Mouse (Mus musculus) thymus, adult 2 months (tissue): ENCODE results near the gene Gm49721. TPM values are rescaled to one million over a fixed set of nuclear protein-coding genes. Genes with fewer than 3 reads are reported as not detected.
"Not testable (repeated sequence)": the region's sequence is repeated elsewhere in the genome, so short reads cannot be mapped to it uniquely, and the experiment has no call there.

Experiments used
- DNase-seq: peaks from one replicate; pipeline ENCODE4 v3.0.0; 2021
- H3K27ac ChIP-seq: fragments of 200-500 bp; 2 replicates; pipeline ENCODE4 v1.5.1; 2012; ENCODE audit warnings: low read length, control low read depth; ENCODE audit not compliant: control insufficient read depth, insufficient read depth
- H3K27me3 ChIP-seq: fragments of 200-500 bp; 2 replicates; pipeline ENCODE4 v1.6.1; 2012; ENCODE audit warnings: mild to moderate bottlenecking, low read length, moderate library complexity, mixed read lengths; ENCODE audit not compliant: control insufficient read depth, insufficient read depth
- H3K36me3 ChIP-seq: fragments of 200-500 bp; 2 replicates; pipeline ENCODE4 v1.6.1; 2012; ENCODE audit warnings: mild to moderate bottlenecking, low read length, moderate library complexity; ENCODE audit not compliant: control insufficient read depth, insufficient read depth
- H3K4me1 ChIP-seq: fragments of 200-500 bp; replicated peaks from 2 replicates; pipeline ENCODE4 v1.6.1; 2012; ENCODE audit warnings: low read length; ENCODE audit not compliant: control insufficient read depth, insufficient read depth
- H3K4me3 ChIP-seq: fragments of 200-500 bp; 2 replicates; pipeline ENCODE4 v1.5.1; 2012; ENCODE audit warnings: mild to moderate bottlenecking, low read length, control low read depth, moderate library complexity; ENCODE audit not compliant: control insufficient read depth, insufficient read depth
- WGBS: fragments of 180-500 bp; shearing (Covaris S2); methylation state at CpG from one replicate; pipeline ENCODE4 v1.1.7; 2018; 5-methylcytosine and 5-hydroxymethylcytosine counted together
- polyA plus RNA-seq: library from polyadenylated mRNA; depleted of rRNA; stranded (reverse); fragments of >200 nt; gene quantifications from 2 replicates; pipeline ENCODE4 v1.2.3, GENCODE M21; 2012; rRNA removed

The Gm49721 gene
- polyA plus RNA-seq, 1 experiment = 9.8 TPM

- WGBS = no CpG with 5 or more reads among the region's 5 CpGs
- H3K27ac ChIP-seq, H3K4me3 ChIP-seq, H3K27me3 ChIP-seq, H3K4me1 ChIP-seq, DNase-seq, H3K36me3 ChIP-seq: not testable (repeated sequence)
Observed at GRCm38 (mm10) chr17:7084523-7084922, 105.8 kb downstream of the Gm49721 start.

GRCm38 (mm10) chr17:7085469-7086168, 106.9 kb downstream of the Gm49721 start:
- not testable (repeated sequence) for H3K36me3 ChIP-seq, H3K27me3 ChIP-seq, H3K27ac ChIP-seq, H3K4me1 ChIP-seq, DNase-seq, H3K4me3 ChIP-seq
- WGBS = no CpG with 5 or more reads among the region's 12 CpGs

GRCm38 (mm10) chr17:7086836-7087235, 108.1 kb downstream of the Gm49721 start:
- not testable (repeated sequence) for H3K27ac ChIP-seq, H3K36me3 ChIP-seq, H3K4me3 ChIP-seq, H3K4me1 ChIP-seq, H3K27me3 ChIP-seq, DNase-seq
- WGBS = 84% methylated on average over 6 of the region's 8 CpGs

Other genes starting within 250 kb of the Gm49721 start
- gene Ezr, start 196.1 kb upstream of the Gm49721 start, polyA plus RNA-seq = 149 and 189 TPM in 2 replicates
- gene Rsph3b, start 30.2 kb upstream of the Gm49721 start, polyA plus RNA-seq = 19.4 and 20.3 TPM in 2 replicates
- gene Tagap1, start 17.7 kb upstream of the Gm49721 start, polyA plus RNA-seq = 68.6 and 78.0 TPM in 2 replicates
- gene Rnaset2b, start 8.3 kb upstream of the Gm49721 start, polyA plus RNA-seq = 130 and 196 TPM in 2 replicates
- 0.54 and 0.61 TPM in 2 replicates for gene Gm1604a, start 46.7 kb downstream of the Gm49721 start, polyA plus RNA-seq
- 7.4 and 8.8 TPM in 2 replicates for gene Rps6ka2, start 191.2 kb downstream of the Gm49721 start, polyA plus RNA-seq